Mouse (Mus musculus) testis, postnatal 10 days (tissue): Measurements from ENCODE around the gene Celsr3.

Source experiments
- DNase-seq: peaks from one replicate; pipeline ENCODE4 v3.0.0; 2021; ENCODE audit warnings: low spot score

Celsr3 gene

DNA sequence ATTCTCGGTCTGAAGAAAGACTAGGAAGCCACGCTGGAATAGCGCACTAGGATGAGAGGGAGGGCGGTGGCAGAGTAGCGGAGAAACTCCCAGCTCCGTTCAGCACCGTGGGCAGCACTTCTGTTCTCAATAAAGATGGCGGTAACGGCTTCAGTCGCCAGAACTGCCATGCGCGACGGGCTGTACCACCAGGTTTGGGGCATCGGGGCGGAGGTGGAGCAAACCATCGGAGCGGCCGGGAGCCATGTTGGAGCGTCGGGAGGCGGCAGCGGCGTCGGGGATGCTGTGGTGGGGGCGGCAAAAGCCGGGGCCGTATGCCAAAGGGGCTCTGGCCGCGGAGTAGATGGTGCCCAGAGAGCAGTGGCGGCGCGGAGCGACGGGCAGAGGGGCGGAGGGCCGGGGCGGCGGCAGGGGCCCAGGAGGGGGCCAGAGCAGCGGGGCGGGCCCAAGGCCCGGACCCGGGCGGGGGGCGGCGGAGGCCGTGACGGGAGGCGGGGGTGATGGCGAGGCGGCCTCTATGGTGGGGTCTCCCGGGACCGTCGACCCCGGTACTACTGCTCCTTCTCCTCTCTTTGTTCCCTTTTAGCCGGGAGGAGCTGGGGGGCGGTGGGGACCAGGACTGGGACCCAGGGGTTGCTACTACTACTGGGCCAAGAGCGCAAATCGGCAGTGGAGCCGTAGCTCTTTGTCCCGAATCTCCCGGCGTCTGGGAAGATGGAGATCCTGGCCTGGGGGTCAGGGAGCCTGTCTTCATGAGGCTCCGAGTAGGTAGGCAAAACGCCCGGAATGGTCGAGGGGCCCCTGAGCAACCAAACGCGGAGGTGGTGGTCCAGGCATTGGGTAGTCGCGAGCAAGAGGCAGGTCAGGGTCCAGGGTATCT, at the start of gene Celsr3:
Gene Celsr3, plus strand, starts transcription at position 501 of the 880 bp plus-strand sequence.
- peak; percentile 83 for DNase-seq

DNA sequence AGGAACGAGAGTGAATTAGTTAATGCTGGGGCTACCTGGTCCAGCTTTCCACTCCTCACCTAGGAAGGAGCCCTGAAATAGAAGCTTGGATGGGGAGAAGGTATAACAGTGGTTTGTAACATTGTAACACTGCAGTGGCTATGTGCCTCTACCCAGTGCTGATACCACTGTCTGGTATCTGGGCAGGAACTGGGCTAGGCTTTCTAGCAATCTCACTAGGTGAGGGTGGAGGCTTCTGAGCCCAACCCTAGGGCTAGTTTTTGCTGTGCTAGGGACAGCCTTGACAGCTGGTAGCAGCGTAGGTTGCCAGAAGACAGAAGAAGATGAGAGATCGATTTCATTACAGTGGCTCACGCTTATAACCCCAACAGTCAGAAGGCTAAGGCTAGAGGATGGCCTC, 49.5 kb upstream of the Celsr3 start:
- no peak for DNase-seq

DNA sequence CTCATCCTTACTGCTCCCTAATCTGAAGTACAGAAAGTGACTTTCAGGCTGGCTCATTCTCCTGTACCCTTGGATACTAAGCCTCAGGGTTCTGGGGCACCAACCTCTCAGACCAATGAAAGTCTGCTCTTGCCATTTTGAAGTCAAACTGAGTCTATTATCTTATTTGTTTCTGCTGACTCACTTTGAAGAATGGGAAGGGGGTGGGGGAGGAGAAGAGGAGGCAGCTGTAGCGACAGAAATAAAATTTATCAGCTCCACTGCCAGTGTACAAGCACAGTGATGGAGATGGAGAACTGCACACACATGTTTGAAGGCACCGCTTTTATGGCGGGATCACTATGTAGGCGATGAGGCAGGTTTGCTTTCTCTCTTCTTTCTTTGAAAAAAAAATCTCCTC, 48.8 kb upstream of the Celsr3 start:
- no peak for DNase-seq

DNA sequence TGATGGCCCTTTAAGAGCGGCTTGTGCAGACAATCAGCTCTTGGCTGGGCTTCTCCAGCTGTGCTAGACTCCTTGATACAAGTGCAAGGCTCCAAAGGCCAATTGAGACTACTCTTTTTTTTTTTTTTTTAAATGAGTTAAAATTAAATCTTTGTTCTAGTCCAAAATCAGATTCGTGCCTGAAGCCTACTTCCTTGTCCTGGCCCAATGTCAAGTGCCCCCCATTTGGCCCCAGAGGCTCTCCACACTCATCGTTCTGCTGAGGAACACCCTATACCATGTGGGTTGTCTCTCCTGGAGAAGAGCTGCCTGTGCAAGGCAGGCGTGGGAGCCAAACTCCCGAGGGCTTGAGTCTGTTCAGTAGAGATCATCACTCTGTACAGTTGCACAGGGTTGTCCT, 45.2 kb upstream of the Celsr3 start:
- DNase-seq: peak; percentile 64

DNA sequence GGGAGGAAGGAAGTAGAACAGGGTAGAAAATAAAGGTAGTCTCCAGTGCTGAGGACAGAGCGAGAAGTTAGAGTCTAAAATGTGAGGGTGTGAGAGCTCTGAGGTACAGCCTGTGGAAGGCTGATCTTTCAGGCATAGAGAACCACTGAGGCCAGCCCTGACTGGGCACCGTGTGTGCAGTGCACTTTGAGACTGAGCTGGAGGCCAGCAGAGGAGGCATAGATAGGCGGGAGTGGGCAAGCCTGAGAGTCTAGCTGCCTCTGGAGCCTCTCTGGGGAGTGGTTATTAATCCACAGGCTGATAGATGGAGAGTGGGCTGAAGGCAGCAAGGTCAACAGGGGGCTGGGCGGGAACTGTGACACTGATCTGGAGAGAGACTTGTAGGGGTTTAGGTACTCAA, 44.2 kb upstream of the Celsr3 start:
- DNase-seq: no peak

DNA sequence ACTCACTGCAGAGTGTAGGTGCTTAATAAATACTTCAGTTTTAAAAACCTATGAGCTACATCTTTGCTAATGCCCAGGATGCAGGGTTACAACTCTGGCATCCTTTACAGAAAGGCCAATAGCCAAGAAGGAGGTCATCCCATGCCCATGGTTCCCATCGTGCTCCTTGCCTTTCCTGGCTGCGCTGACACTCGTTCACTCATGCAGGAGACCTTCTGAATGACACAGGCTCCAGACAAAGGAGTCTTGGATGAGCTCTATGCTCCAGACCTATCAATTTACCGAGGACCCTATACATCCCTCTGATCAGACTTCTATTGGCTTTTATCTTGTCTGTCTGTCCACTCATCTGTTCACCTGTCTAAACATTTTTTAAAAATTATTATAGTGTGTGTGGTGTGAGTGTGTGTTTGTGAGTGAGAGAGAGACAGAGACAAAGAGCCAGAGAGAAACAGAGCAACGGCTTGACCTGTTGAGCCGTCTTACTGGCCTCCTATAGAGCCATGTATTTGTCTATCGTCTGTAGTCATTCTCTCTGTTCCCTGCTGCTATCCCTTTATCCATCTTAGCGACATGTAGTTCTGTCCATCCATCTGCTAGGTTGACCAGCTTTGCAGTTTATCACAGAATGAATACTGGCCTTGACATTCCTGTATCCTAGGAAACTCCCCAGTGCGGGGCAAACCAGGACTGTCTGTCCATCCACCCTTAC, 43.1 kb upstream of the Celsr3 start:
- DNase-seq: no peak

DNA sequence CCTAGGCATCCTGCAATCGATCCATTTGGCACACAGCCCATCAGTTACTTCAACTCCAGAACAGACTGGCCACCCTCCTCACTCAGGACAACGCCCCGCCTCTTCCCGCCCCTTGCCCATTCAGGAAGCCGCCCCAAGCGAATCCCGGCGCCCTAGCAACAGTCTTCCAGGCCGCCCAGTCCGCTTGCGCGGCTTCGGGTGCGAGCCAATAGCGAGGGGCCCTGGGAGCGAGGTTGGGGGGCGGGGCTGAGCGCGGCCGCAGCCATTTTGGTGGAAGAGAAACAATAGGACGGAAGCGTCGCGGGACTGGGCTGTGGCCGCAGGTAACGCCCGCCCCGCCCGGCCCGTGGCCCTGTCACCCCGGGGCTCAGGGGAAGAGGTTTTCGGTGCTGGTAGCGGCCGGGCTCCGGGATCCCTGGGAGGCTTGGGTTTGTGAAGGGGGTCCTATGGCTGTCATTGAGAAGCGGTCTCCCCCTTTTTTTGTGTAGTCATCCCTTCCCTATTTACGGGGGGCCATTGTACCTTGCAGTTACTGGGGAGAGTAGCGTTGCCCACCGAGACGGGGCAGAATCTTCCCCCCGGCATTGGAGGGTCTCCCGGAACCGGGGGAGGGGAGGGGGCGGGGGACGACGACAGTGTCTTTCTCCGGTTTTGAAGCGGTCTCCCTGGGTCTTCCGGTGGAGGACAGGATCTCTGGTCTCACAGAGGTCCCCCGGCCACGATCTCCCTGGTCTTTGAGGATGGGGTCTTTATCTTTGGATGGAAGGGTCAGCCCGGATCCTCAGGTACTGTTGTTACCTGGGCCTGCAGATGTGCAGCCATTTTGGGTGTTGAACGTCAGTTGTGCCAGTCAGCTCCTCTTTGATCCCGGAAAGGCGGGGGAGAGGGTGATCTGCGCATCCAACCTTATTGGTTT, 42.3 kb upstream of the Celsr3 start, which contains the start of gene Ip6k2:
Gene Ip6k2, plus strand, starts transcription at position 249 of the 916 bp plus-strand sequence.
- peak; percentile 98 for DNase-seq

DNA sequence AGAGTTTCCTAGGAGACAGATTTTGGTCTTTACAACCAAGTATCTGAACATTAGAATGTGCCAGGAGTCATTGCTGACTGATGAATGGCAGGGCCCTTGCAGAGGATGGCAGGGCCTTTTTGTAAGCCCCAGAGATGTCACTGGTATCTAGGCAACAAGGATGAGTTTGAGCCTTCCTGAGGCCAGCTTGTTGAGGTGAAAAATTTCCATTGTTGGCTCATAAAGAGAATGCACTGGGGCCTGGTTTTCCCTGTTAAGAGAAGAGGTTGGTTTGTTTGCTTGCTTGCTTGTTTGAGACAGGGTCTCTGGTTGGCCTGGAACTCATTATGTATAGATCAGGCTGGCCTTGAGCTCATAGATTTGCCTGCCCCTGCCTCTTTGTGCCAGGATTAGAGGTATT, 40.7 kb upstream of the Celsr3 start:
- DNase-seq: no peak

DNA sequence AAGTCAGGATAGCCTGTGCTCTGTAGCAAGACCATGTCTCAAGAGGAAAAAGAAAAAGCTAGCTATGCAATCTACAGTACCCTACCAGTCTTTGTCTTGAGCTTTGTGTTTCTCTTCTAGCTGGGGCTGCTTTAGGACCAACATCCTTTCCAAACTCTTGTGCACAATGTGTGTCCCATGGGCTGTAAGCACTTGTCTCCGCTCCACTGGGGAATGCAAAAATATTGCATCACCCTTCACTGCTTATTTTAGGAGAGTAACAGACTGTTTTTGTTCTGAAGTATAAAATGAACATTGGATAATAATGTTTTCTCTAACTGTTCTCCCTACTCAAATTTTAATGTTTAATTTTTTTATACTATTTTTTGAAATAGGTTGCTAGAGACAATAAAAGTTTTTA, 39.6 kb upstream of the Celsr3 start:
- DNase-seq: no peak

DNA sequence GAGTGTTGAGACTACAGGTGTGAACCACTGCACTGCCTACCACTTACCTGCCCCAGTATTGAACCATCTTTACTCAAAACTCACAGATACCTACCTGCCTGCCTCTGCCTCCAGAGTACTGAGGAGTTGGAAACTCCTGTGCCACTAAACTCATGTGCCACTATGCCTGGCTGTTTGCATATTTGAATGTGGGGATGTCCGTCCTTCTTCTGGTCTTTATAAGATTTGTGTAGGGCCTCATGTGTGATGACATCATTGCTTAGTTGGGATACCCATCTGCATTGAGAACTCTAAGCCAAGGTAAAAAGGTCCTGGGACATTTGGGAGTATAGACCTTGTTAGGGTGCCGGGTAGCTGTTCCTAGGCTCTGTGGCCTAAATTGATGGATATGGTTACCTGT, 39.0 kb upstream of the Celsr3 start:
- no peak for DNase-seq

DNA sequence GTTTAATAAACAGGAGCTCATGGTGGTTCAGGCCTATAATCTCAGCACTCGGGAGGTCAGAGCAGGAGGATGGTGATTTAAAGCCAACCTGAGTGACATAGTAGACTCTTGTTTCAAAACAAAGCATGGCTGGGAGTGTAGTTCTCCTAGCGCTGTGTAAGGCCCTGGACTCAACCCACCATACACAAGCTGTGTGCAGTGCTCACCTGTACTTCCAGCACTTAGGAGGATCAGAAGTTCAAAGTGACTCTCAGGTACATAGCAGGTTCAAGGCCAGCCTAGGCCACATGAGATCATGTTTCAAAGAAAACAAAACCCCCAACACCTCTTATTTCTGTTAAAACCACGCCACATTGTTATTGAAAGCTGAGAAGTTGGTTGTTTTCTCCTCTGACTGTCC, 37.4 kb upstream of the Celsr3 start:
- DNase-seq: no peak

DNA sequence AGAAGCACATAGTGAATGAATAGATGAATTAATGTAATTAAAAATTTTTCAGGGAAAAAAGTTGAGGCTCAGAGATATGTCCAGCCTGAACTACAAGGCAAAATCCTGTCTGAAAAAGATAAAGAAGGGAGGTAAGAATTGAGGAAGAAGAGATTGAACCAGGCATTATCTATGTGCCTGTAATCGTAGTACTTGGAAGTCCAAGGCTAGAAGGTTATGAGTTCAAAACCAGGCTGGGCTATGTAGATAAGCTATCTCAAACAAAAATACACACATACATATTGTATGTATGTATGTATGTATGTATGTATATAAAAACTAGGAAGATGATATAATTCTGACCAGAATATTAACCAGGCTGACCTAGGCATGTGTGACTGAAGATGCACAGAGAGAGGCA, 33.8 kb upstream of the Celsr3 start:
- DNase-seq: no peak

DNA sequence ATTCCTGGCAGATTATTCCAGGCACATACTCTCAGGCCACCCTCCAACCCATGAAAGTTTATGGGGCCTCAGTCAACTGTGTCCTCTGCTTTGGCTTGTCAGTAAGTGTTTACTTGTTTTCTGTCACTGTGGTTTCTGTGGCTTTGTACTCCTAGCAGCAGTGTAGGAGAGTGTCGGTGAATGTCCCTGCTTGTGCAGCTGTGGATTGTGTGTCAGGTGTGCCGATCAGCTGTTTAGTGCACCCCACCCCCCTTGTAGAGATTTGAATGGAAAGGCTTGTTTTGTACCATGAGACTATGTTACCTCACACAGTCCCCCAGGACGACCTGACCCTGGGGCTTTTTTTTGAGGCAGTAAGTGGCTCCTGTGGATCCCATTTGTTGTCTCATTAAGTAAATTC, 33.4 kb upstream of the Celsr3 start:
- no peak for DNase-seq

DNA sequence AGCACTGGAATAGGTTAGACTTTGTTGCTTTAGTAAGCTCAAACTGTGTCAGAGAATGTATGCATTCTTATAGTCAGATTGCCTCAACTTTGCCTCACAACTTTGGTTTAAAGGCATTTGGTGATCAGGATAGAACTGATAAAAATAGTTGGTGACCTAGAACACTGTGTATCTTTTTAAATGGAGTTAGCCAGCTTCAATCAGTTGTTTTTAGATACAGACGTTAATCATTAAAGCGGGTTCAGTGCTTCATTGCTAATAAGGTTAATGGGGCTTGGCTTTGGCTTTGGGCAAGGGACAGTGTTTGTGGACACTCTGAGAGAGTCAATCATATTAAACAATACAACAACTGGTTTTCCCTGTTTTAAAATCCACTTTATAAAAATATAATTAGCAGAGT, 30.8 kb upstream of the Celsr3 start:
- no peak for DNase-seq

DNA sequence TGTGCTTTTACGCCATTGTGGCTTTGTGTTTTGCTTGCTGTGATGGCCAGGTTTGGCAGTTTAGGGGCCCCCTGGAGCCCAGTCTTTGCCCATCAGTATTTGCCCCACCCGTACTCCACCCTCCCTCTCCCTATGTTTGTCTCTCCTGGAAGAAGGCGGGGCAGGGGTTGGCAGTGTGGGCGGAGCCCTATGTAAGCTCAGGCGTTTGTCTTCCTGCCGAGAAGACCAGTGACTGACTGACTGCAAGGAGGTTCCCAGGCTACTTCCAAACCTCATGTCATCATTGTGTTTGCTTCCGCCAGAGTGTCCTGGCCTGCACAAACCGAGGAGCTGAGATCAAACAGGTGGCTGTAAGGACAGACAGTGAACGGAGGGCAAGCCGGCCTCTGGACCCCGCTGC, 30.4 kb upstream of the Celsr3 start:
- no peak for DNase-seq

DNA sequence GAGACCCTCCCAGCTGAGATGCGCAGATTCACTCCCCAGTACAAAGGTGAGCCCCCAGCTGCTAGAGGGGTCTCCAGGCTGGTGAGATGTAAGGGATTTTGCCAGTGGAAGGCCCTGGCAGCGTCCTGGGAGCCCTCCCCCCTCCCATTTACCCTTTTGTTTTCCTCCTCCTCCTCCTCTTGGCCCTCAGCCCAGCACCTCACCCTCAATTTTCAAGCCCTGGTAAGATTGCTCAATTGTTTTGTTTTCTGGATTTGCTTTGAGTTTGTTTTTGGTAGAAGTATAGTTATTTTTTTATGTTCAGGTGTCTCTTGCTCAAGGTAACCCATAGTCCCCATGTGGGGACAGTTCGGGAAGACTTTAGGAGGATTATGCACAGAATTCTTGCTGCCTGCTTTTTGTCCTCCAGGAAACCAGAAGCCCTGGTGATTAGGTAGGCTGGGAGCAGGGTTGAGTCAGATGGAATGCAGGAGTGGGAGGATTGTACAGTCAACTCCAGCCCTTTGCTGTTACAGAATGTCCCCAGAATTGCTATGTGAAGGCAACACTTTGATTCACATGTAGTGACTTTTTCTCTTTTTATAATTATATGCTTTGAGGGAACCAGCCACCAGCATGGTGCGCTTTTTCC, 29.7 kb upstream of the Celsr3 start:
- peak; percentile 71 for DNase-seq

DNA sequence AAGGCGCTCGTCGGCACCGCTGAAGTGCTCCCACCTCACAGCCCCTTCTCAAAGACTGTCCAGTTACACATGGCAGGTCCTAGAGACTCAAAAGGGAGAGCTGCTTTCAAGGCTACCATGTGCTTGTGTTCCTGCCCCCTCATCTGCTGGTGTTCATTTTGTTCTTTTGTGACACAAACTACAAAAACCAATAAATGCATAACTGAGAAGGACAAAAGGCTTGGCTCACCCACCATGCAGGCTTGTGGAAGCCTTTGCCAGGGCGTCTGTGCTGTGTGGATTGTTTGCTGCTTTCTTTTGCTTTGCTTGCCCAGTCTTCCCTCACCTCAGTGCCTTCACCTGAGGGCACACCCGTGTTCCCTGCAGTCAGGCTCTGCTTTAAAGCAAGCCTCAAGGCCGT, 28.6 kb upstream of the Celsr3 start:
- no peak for DNase-seq

DNA sequence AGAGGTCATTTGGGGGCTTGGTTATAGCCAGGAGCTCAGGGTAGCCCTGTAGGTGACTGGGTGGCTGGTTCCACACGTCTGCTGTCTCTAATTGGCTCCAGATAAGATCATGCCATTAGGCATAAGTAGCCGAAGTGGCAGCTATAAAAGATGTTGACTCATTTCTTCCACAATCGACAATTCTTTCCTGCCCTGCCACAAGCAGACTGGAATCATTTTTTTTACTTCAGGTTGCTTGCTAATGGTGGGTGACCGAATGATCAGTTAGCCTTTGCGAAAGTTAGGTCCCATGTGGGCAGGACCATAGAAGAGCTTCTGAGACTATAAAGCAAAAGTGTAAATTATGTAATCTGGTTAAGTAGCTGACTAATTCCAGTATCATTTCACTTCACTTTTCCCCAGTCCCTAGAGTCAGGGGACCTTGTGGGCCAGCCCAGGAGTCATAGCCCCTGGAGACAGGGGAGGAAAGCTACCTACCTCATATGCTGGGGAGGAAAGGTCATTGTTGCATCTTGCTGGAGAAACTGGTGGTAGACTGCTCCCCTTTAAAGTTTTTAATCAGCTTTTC, 27.5 kb upstream of the Celsr3 start:
- no peak for DNase-seq

DNA sequence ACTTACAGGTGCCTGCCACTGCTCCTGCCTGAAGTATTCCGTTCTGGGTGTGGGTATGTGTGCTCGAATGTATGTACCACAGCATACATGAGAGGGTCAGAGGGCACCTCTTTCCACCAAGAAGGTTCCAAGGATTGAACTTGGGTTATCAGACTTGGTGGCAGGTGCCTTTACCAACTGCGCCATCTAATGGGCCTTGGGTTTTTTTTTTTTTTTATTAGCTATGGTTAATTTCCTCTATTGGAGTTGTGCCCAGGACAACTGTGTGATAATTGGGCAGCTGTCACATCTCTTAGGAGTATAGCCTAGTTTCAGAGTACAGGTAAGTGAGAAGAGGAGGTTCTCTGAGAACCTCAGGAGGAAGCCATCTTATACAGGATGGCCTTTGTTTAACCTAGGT, 26.6 kb upstream of the Celsr3 start:
- no peak for DNase-seq

DNA sequence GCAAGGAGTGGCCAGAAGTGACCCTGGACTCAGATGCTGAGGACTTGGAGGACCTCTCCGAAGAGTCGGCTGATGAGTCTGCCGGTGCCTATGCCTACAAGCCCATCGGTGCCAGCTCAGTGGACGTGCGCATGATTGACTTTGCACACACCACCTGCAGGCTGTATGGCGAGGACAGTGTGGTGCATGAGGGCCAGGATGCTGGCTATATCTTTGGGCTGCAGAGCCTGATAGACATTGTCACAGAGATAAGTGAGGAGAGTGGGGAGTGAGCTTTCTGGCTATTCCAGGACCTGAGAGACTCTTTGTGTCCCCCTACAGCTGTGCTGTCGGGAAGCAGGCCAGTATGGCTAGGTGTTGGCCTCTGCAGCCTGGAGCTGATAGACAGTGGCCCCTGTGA, 20.4 kb upstream of the Celsr3 start:
- no peak for DNase-seq

DNA sequence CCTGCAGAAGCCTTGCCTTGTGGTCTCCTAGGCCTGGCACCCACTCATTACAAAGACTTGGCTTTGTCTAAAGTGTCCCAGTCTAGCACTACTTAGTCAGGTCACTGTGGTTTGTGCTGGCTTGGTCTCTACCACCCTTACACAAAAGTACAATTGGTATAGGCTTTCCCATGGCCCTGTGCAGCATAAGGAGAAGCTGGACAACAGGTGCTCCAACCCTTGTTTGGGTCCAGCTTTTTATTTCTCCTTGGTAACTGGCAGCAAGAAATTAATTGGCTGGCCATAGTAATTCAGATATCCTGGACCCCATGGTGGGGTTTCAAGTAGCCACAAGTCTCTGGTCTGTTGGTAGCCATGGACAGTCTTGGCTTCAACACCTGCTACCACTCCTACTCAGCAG, 19.7 kb upstream of the Celsr3 start:
- DNase-seq: no peak

DNA sequence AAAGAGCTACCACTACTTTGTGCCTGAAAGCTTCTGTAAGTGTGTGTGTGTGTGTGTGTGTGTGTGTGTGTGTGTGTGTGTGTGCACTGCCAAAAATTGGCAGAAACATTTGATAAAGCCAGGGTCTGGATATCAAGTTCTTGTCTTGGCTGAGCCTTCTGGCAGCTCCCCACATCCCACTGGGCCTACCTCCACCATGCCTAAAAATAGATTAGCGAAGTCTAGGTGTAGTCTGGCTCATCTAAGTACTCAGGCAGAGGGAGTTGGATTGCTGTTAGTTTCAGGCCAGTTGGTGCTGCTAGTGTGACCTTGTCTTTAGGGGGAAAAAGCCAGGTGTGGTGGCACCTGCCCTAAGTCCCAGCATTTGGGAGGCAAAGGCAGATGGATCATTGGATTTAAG, 19.3 kb upstream of the Celsr3 start:
- no peak for DNase-seq
